Mouse (Mus musculus) kidney, postnatal 0 days (tissue): ENCODE measurements around the gene Tmigd3. TPM values are rescaled to one million over a fixed set of nuclear protein-coding genes. Genes with fewer than 3 reads are reported as not detected.

ENCODE experiments used
- ATAC-seq: fragments of 200-750 bp; cut with Nextera tagmentation; replicated peaks from 2 replicates; pipeline ENCODE4 v1.8.0; 2017; ENCODE audit warnings: low read depth, moderate number of reproducible peaks, moderate TSS enrichment, moderate library complexity; ENCODE audit not compliant: low FRiP score
- DNase-seq: peaks from one replicate; pipeline ENCODE4 v3.0.0-alpha.2; 2016; ENCODE audit warnings: low spot score
- H3K27ac ChIP-seq: fragments of 300-500 bp; sonication (generic); 2 replicates; pipeline ENCODE4 v1.5.1; 2014; ENCODE audit warnings: mild to moderate bottlenecking
- H3K27me3 ChIP-seq: fragments of 300-500 bp; sonication (generic); 2 replicates; pipeline ENCODE4 v1.6.1; 2014; ENCODE audit warnings: low read length, mixed read lengths; ENCODE audit not compliant: insufficient read depth
- H3K36me3 ChIP-seq: fragments of 300-500 bp; sonication (generic); 2 replicates; pipeline ENCODE4 v1.6.1; 2014; ENCODE audit warnings: low read length, mixed read lengths; ENCODE audit not compliant: insufficient read depth
- H3K4me1 ChIP-seq: fragments of 300-500 bp; sonication (generic); replicated peaks from 2 replicates; pipeline ENCODE4 v1.6.1; 2014; ENCODE audit warnings: antibody characterized with exemption, low read length, mixed read lengths; ENCODE audit not compliant: insufficient read depth
- H3K4me2 ChIP-seq: fragments of 300-500 bp; sonication (generic); 2 replicates; pipeline ENCODE4 v1.6.1; 2014; ENCODE audit warnings: mild to moderate bottlenecking, low read length, moderate library complexity, mixed read lengths
- H3K4me3 ChIP-seq: fragments of 300-500 bp; sonication (generic); replicated peaks from 2 replicates; pipeline ENCODE4 v1.5.1; 2014; ENCODE audit warnings: low read depth, low read length
- H3K9ac ChIP-seq: fragments of 300-500 bp; sonication (generic); 2 replicates; pipeline ENCODE4 v1.6.1; 2014; ENCODE audit warnings: low read depth, low read length
- H3K9me3 ChIP-seq: fragments of 300-500 bp; sonication (generic); replicated peaks from 2 replicates; pipeline ENCODE4 v1.6.1; 2016; ENCODE audit warnings: low read length, inconsistent platforms, mixed read lengths
- CTCF ChIP-seq: IDR thresholded peaks from 2 replicates; pipeline ENCODE4 v1.5.1; 2016; ENCODE audit warnings: antibody characterized with exemption, low read depth, mild to moderate bottlenecking, moderate library complexity
- WGBS: fragments of 180-500 bp; shearing (Covaris S2); extraction: QIAGEN DNeasy Blood & Tissue Kit; methylation state at CpG from one replicate; pipeline ENCODE4 v1.1.7; 2014; 5-methylcytosine and 5-hydroxymethylcytosine counted together
- polyA plus RNA-seq: library from polyadenylated mRNA; unstranded; fragments of >200 nt; fragmentation: Nextera tagmentation; extraction: Ambion mirVana; gene quantifications from 2 replicates; pipeline ENCODE4 v1.2.1, GENCODE M21; 2015

The Tmigd3 gene
- polyA plus RNA-seq, 1 experiment from 2014 or later, result 0.18 TPM

- 76% methylated on average over 2 of the region's 2 CpGs for WGBS
- ATAC-seq, result no peak
- H3K27ac ChIP-seq, result no peak overlapping the region
- no peak overlapping the region for H3K4me2 ChIP-seq
- no peaks in the 10 kb centered on the region for H3K36me3 ChIP-seq
- H3K4me1 ChIP-seq, result no peaks in the 10 kb centered on the region
- H3K4me3 ChIP-seq, result no peak overlapping the region
- H3K9ac ChIP-seq, result no peak overlapping the region
- no peak for DNase-seq
- no peaks in the 10 kb centered on the region for H3K27me3 ChIP-seq
- no peak for TF ChIP-seq CTCF
- no peaks in the 10 kb centered on the region for H3K9me3 ChIP-seq
Observed at GRCm38 (mm10) chr3:105921959-105922358, 51.3 kb downstream of the Tmigd3 start.

- H3K4me1 ChIP-seq, result no peaks in the 10 kb centered on the region
- TF ChIP-seq CTCF, result no peak
- DNase-seq (no peak), ATAC-seq (no peak)
- H3K27ac ChIP-seq, result no peak overlapping the region
- WGBS, result 87% methylated on average over 9 of the region's 9 CpGs
- no peaks in the 10 kb centered on the region for H3K9me3 ChIP-seq
- no peak overlapping the region for H3K4me3 ChIP-seq
- H3K36me3 ChIP-seq, result no peaks in the 10 kb centered on the region
- no peak overlapping the region for H3K4me2 ChIP-seq
- H3K9ac ChIP-seq, result no peak overlapping the region
- no peaks in the 10 kb centered on the region for H3K27me3 ChIP-seq
Observed at GRCm38 (mm10) chr3:105924616-105925015, 53.9 kb downstream of the Tmigd3 start.

GRCm38 (mm10) chr3:105927561-105928194 lies 57.0 kb downstream of the Tmigd3 start:
- peak; percentile 23 for DNase-seq
- peak; percentile 40 for ATAC-seq
- 42% methylated on average over 7 of the region's 7 CpGs for WGBS
- Histone ChIP-seq H3K9ac (no peak overlapping the region), H3K9me3 (no peaks in the 10 kb centered on the region), H3K4me1 (no peaks in the 10 kb centered on the region), H3K4me3 (no peak overlapping the region), H3K27ac (no peak overlapping the region), H3K4me2 (no peak overlapping the region), H3K36me3 (no peaks in the 10 kb centered on the region), H3K27me3 (no peaks in the 10 kb centered on the region)
- TF ChIP-seq CTCF, result no peak

GRCm38 (mm10) chr3:105928195-105928569 lies 57.5 kb downstream of the Tmigd3 start:
- Histone ChIP-seq H3K4me1 (no peaks in the 10 kb centered on the region), H3K27me3 (no peaks in the 10 kb centered on the region), H3K36me3 (no peaks in the 10 kb centered on the region), H3K9me3 (no peaks in the 10 kb centered on the region), H3K27ac (no peak overlapping the region), H3K4me2 (no peak overlapping the region), H3K4me3 (no peak overlapping the region), H3K9ac (no peak overlapping the region)
- no peak for TF ChIP-seq CTCF
- DNase-seq (no peak), ATAC-seq (no peak)
- WGBS, result 84% methylated on average over 3 of the region's 3 CpGs

GRCm38 (mm10) chr3:105928781-105929180 lies 58.1 kb downstream of the Tmigd3 start:
- Histone ChIP-seq H3K4me2 (no peak overlapping the region), H3K36me3 (no peaks in the 10 kb centered on the region), H3K27ac (no peak overlapping the region), H3K9ac (no peak overlapping the region), H3K4me1 (no peaks in the 10 kb centered on the region), H3K27me3 (no peaks in the 10 kb centered on the region), H3K9me3 (no peaks in the 10 kb centered on the region), H3K4me3 (no peak overlapping the region)
- no peak for TF ChIP-seq CTCF
- WGBS, result 85% methylated on average over 6 of the region's 6 CpGs
- ATAC-seq (no peak), DNase-seq (no peak)

- DNase-seq (no peak), ATAC-seq (no peak)
- TF ChIP-seq CTCF, result no peak
- Histone ChIP-seq H3K9me3 (no peaks in the 10 kb centered on the region), H3K4me1 (no peaks in the 10 kb centered on the region), H3K9ac (no peak overlapping the region), H3K4me2 (no peak overlapping the region), H3K27me3 (no peaks in the 10 kb centered on the region), H3K36me3 (no peaks in the 10 kb centered on the region), H3K4me3 (no peak overlapping the region), H3K27ac (no peak overlapping the region)
- WGBS, result 79% methylated on average over 7 of the region's 7 CpGs
Observed at GRCm38 (mm10) chr3:105929821-105930220, 59.1 kb downstream of the Tmigd3 start.

GRCm38 (mm10) chr3:105931095-105931494 lies 60.4 kb downstream of the Tmigd3 start:
- H3K4me3 ChIP-seq, result no peak overlapping the region
- H3K4me2 ChIP-seq, result no peak overlapping the region
- DNase-seq (no peak), ATAC-seq (no peak)
- no peaks in the 10 kb centered on the region for H3K36me3 ChIP-seq
- H3K9me3 ChIP-seq, result no peaks in the 10 kb centered on the region
- WGBS, result 89% methylated on average over 2 of the region's 2 CpGs
- TF ChIP-seq CTCF, result no peak
- H3K4me1 ChIP-seq, result no peaks in the 10 kb centered on the region
- H3K27me3 ChIP-seq, result no peaks in the 10 kb centered on the region
- no peak overlapping the region for H3K9ac ChIP-seq
- no peak overlapping the region for H3K27ac ChIP-seq
